Comparison of ENCODE assay signal across 9 mouse cellular contexts in the genomic region with DNA sequence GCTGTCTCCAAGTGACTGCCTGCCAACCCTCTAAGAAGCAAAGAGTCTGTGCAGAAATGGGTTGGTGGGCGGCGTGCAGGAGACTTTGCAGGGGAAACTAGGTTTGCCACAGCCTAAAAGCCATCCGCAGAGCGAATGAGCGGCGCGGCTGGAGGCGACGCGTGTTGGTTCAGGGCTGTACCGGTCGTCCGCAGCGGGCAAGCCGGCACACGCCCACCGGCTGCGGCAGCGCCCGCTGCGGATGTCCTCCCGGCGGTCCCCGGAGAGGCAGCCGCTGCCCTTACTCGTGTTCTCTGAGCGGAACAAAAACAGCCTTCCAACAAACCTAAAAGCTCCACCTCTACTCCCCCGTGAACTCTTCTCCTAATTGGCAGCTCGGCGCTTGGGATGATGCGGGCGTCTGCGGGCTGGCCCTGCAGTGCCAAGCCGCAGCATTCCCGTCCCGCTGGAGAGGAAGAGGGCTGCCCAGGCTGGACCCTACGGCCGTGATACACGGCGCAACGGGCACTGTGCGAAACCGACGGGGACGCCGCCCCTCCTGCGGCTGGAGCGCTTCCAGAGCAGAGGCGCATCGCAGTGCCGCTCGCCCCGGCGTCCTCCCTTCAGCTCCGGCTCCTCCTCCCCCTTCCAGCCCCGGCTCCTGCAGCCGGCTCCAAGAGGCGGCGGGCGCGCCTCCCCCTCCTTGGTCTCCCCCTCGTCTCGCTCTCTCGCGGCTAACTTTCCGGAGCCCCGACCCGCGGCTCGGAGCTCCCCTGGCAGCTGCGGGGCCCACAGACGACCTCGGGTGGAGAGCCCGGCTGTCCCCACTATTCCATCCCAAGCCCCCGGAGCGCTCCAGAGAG. TPM values are rescaled to one million over a fixed set of nuclear protein-coding genes. Genes with fewer than 3 reads are reported as not detected.
DNase-seq lines count a peak whose midpoint lies in the region; ATAC-seq and TF ChIP-seq lines count a peak whose summit lies in the region.
"Had no signal": no experiment of that assay in that cellular context is flagged by ENCODE, and none has a peak within 500 bp of the region (broad histone marks: within the 10 kb centered on the region; RNA-seq: fewer than 3 reads in every experiment).

A gene (plus strand): TSS at position 205 of the 842 bp plus-strand sequence.

- ATAC-seq in erythroblast, adult 5-6 weeks (replicated peaks; ENCODE audit: low FRiP score, poor library complexity, severe bottlenecking): no peak
- ATAC-seq in forebrain, embryonic 16.5 days: peak; percentile 76
- ATAC-seq in hindbrain, embryonic 12.5 days (ENCODE audit: low FRiP score): peak; percentile 68
- ATAC-seq in midbrain, postnatal 0 days (ENCODE audit: low FRiP score): no peak

- H3K27me3 ChIP-seq in erythroblast, embryonic 14.5 days (ENCODE audit: control insufficient read depth): peaks cover 61% of the 10 kb centered on the region
- peaks cover 81% of the 10 kb centered on the region for H3K27me3 ChIP-seq in forebrain, embryonic 16.5 days (replicated peaks; ENCODE audit: control insufficient read depth, insufficient read depth, low read length)
- peaks cover 97% of the 10 kb centered on the region for H3K27me3 ChIP-seq in hindbrain, embryonic 12.5 days
- H3K27me3 ChIP-seq in limb, embryonic 10.5 days (ENCODE audit: low read depth, poor library complexity, severe bottlenecking): peaks cover 57% of the 10 kb centered on the region
- H3K27me3 ChIP-seq in midbrain, postnatal 0 days (ENCODE audit: insufficient read depth, low read length): peaks cover 65% of the 10 kb centered on the region

- H3K4me2 ChIP-seq in forebrain, embryonic 16.5 days (ENCODE audit: low read length): peak within 1 kb of the TSS; percentile 95
- H3K4me2 ChIP-seq in hindbrain, embryonic 12.5 days (replicated peaks): peak within 1 kb of the TSS; percentile 93
- H3K4me2 ChIP-seq in midbrain, postnatal 0 days (ENCODE audit: low read depth, low read length, poor library complexity, severe bottlenecking): peak within 1 kb of the TSS; percentile 86

- no peaks in the 10 kb centered on the region for H3K36me3 ChIP-seq in erythroblast, embryonic 14.5 days (ENCODE audit: control insufficient read depth)
- H3K36me3 ChIP-seq in forebrain, embryonic 16.5 days (ENCODE audit: control insufficient read depth, insufficient read depth): no peaks in the 10 kb centered on the region
- H3K36me3 ChIP-seq in hindbrain, embryonic 12.5 days: no peaks in the 10 kb centered on the region
- no peaks in the 10 kb centered on the region for H3K36me3 ChIP-seq in limb, embryonic 10.5 days
- no peaks in the 10 kb centered on the region for H3K36me3 ChIP-seq in midbrain, postnatal 0 days (ENCODE audit: insufficient read depth, low read length)
- H3K36me3 ChIP-seq: G1E had no signal

- H3K9ac ChIP-seq in forebrain, embryonic 16.5 days (replicated peaks; ENCODE audit: low read depth, low read length): peak within 1 kb of the TSS; percentile 52
- H3K9ac ChIP-seq in hindbrain, embryonic 12.5 days: peak within 1 kb of the TSS; percentile 43
- H3K9ac ChIP-seq in midbrain, postnatal 0 days (replicated peaks; ENCODE audit: low read length, poor library complexity, severe bottlenecking): peak within 1 kb of the TSS; percentile 33; the same call in 1 of the 2 replicates

- peak within 1 kb of the TSS; percentile 26 for H3K4me3 ChIP-seq in erythroblast, embryonic 14.5 days (replicated peaks)
- H3K4me3 ChIP-seq in forebrain, embryonic 16.5 days (replicated peaks; ENCODE audit: low read length): peak within 1 kb of the TSS; percentile 60
- peak within 1 kb of the TSS; percentile 42 for H3K4me3 ChIP-seq in hindbrain, embryonic 12.5 days
- peak within 1 kb of the TSS; percentile 71 for H3K4me3 ChIP-seq in limb, embryonic 10.5 days
- H3K4me3 ChIP-seq in midbrain, postnatal 0 days (ENCODE audit: low read depth, low read length): peak within 1 kb of the TSS; percentile 48

- H3K4me1 ChIP-seq in erythroblast, embryonic 14.5 days (ENCODE audit: control insufficient read depth): no peaks in the 10 kb centered on the region
- peaks cover 15% of the 10 kb centered on the region for H3K4me1 ChIP-seq in forebrain, embryonic 16.5 days (replicated peaks; ENCODE audit: control insufficient read depth, insufficient read depth, low read length)
- H3K4me1 ChIP-seq in hindbrain, embryonic 12.5 days: peaks cover 15% of the 10 kb centered on the region
- peaks cover 97% of the 10 kb centered on the region for H3K4me1 ChIP-seq in limb, embryonic 10.5 days
- H3K4me1 ChIP-seq in midbrain, postnatal 0 days (ENCODE audit: insufficient read depth, low read length): peaks cover 8% of the 10 kb centered on the region; the same call in 1 of the 2 replicates

- peak; percentile 51 for DNase-seq in T-cell, adult 2 months (ENCODE audit: low spot score)
- DNase-seq in limb, embryonic 10.5 days (ENCODE audit: low spot score): peak; percentile 73
- no peak for DNase-seq in midbrain, postnatal 0 days (ENCODE audit: low spot score)
- DNase-seq in thymus, postnatal 36 days: peak; percentile 61 to 78

- no peaks in the 10 kb centered on the region for H3K9me3 ChIP-seq in erythroblast, embryonic 14.5 days (ENCODE audit: control insufficient read depth, low read length)
- H3K9me3 ChIP-seq in forebrain, embryonic 16.5 days (ENCODE audit: control insufficient read depth, low read length): no peaks in the 10 kb centered on the region
- no peaks in the 10 kb centered on the region for H3K9me3 ChIP-seq in hindbrain, embryonic 12.5 days (replicated peaks)
- H3K9me3 ChIP-seq in limb, embryonic 10.5 days (replicated peaks): no peaks in the 10 kb centered on the region
- no peaks in the 10 kb centered on the region for H3K9me3 ChIP-seq in midbrain, postnatal 0 days (ENCODE audit: low read length)
- H3K9me3 ChIP-seq: G1E had no signal

- WGBS in forebrain, embryonic 16.5 days: under 1% methylated on average over 73 of the region's 76 CpGs
- under 1% methylated on average over 72 of the region's 76 CpGs for WGBS in hindbrain, embryonic 12.5 days
- WGBS in limb, embryonic 10.5 days: under 1% methylated on average over 76 of the region's 76 CpGs
- under 1% methylated on average over 72 of the region's 76 CpGs for WGBS in midbrain, postnatal 0 days

- no peak for TF ChIP-seq CTCF in midbrain, postnatal 0 days (IDR thresholded peaks at IDR 0.05)

- H3K27ac ChIP-seq in forebrain, embryonic 16.5 days (ENCODE audit: low read length): no peak within 1 kb of the TSS
- H3K27ac ChIP-seq in hindbrain, embryonic 12.5 days: no peak within 1 kb of the TSS
- peak within 1 kb of the TSS; percentile 87 for H3K27ac ChIP-seq in limb, embryonic 10.5 days
- H3K27ac ChIP-seq in midbrain, postnatal 0 days (ENCODE audit: low read depth, low read length): no peak within 1 kb of the TSS

RNA-seq across cellular contexts. Expression of the gene that starts here (rescaled TPM):
- polyA plus RNA-seq in erythroblast, embryonic 14.5 days (2012): not detected in 2 replicates
- total RNA-seq in erythroblast, adult 5-6 weeks (2015; ENCODE audit: low replicate concordance): not detected in 2 replicates
- total RNA-seq in erythroblast, adult 5-6 weeks (2017; ENCODE audit: low replicate concordance): not detected in 2 replicates
- 0.24 and 0.27 TPM in 2 replicates for polyA plus RNA-seq in forebrain, embryonic 16.5 days (2015; fragmentation: Nextera tagmentation; extraction: Ambion mirVana)
- polyA plus RNA-seq in hindbrain, embryonic 12.5 days (2016; fragmentation: Nextera tagmentation; extraction: Ambion mirVana): 0.40 and 0.46 TPM in 2 replicates
- polyA plus RNA-seq in limb, embryonic 10.5 days (2016; fragmentation: Nextera tagmentation; extraction: Ambion mirVana): 2.0 and 4.1 TPM in 2 replicates
- total RNA-seq in midbrain, postnatal 0 days (2014; rRNA removed): 0.61 and 0.93 TPM in 2 replicates
- 0.31 and 0.37 TPM in 2 replicates for polyA plus RNA-seq in midbrain, postnatal 0 days (2015; fragmentation: Nextera tagmentation; extraction: Ambion mirVana)
- polyA plus RNA-seq: G1E had no signal

Comparison
In these comparisons a context has a peak if more than half of its experiments do, and no peak if none do; other contexts are left out.
1. Peak in ATAC-seq, H3K4me3 ChIP-seq, H3K9ac ChIP-seq and H3K4me2 ChIP-seq in forebrain, embryonic 16.5 days; RNA of the gene not detected or under 1 TPM.
2. Peak in ATAC-seq, H3K4me3 ChIP-seq, H3K9ac ChIP-seq and H3K4me2 ChIP-seq in hindbrain, embryonic 12.5 days; RNA of the gene not detected or under 1 TPM.